Mouse (Mus musculus): ENCODE data around the gene Art3. TPM values are rescaled to one million over a fixed set of nuclear protein-coding genes. Genes with fewer than 3 reads are reported as not detected.
A peak's percentile ranks its signal among the peaks of the same experiment; 100 is the strongest.

The Art3 gene
- polyA plus RNA-seq, 1 experiment: 0.39 TPM

- Histone ChIP-seq H3K79me3 (ENCODE audit: low read depth) (no peaks in the 10 kb centered on the region), H3K79me2 (ENCODE audit: control insufficient read depth, insufficient read depth) (no peaks in the 10 kb centered on the region), H3ac (ENCODE audit: control insufficient read depth, insufficient read length, low read depth) (no peak within 1 kb of the TSS), H3K27me3 (ENCODE audit: control insufficient read depth, insufficient read depth, insufficient read length) (no peaks in the 10 kb centered on the region), H3K4me3 (ENCODE audit: insufficient read depth, poor library complexity, severe bottlenecking) (no peak within 1 kb of the TSS), H3K36me3 (ENCODE audit: control insufficient read depth, insufficient read depth) (no peaks in the 10 kb centered on the region)
- TF ChIP-seq CTCF (IDR thresholded peaks at IDR 0.05; ENCODE audit: control insufficient read depth, insufficient read depth, insufficient read length) (no peak), USF1 (IDR thresholded peaks at IDR 0.05; ENCODE audit: low read depth) (peak; percentile 51)
Observed at GRCm38 (mm10) chr5:92327929-92328328, 3.7 kb upstream of the Art3 start, which contains the start of gene Cxcl9. TSS of gene Cxcl9 (minus strand) at chr5:92328079.

- Histone ChIP-seq H3K79me2 (ENCODE audit: control insufficient read depth, insufficient read depth) (no peaks in the 10 kb centered on the region), H3K4me3 (ENCODE audit: insufficient read depth, poor library complexity, severe bottlenecking) (no peak overlapping the region), H3K27me3 (ENCODE audit: control insufficient read depth, insufficient read depth, insufficient read length) (no peaks in the 10 kb centered on the region), H3ac (ENCODE audit: control insufficient read depth, insufficient read length, low read depth) (no peak overlapping the region), H3K79me3 (ENCODE audit: low read depth) (no peaks in the 10 kb centered on the region), H3K36me3 (ENCODE audit: control insufficient read depth, insufficient read depth) (no peaks in the 10 kb centered on the region)
- TF ChIP-seq CTCF (IDR thresholded peaks at IDR 0.05; ENCODE audit: control insufficient read depth, insufficient read depth, insufficient read length): no peak
Observed at GRCm38 (mm10) chr5:92331122-92331521, 505 bp upstream of the Art3 start.

GRCm38 (mm10) chr5:92332359-92332840, 773 bp downstream of the Art3 start:
- H3K79me3 ChIP-seq (ENCODE audit: low read depth): no peaks in the 10 kb centered on the region
- H3ac ChIP-seq (ENCODE audit: control insufficient read depth, insufficient read length, low read depth): no peak overlapping the region
- H3K4me3 ChIP-seq (ENCODE audit: insufficient read depth, poor library complexity, severe bottlenecking): no peak overlapping the region
- H3K27me3 ChIP-seq (ENCODE audit: control insufficient read depth, insufficient read depth, insufficient read length): no peaks in the 10 kb centered on the region
- H3K79me2 ChIP-seq (ENCODE audit: control insufficient read depth, insufficient read depth): no peaks in the 10 kb centered on the region
- no peaks in the 10 kb centered on the region for H3K36me3 ChIP-seq (ENCODE audit: control insufficient read depth, insufficient read depth)
- no peak for TF ChIP-seq FOSL1 (IDR thresholded peaks at IDR 0.05; ENCODE audit: insufficient read depth, low read length, poor library complexity, severe bottlenecking)
- no peak for TF ChIP-seq CTCF (IDR thresholded peaks at IDR 0.05; ENCODE audit: control insufficient read depth, insufficient read depth, insufficient read length)
- TF ChIP-seq MAX (IDR thresholded peaks at IDR 0.05): peak; percentile 24
- TF ChIP-seq CEBPB (IDR thresholded peaks at IDR 0.05; ENCODE audit: low read depth): no peak

- no peaks in the 10 kb centered on the region for H3K79me3 ChIP-seq (ENCODE audit: low read depth)
- H3ac ChIP-seq (ENCODE audit: control insufficient read depth, insufficient read length, low read depth): no peak overlapping the region
- no peaks in the 10 kb centered on the region for H3K36me3 ChIP-seq (ENCODE audit: control insufficient read depth, insufficient read depth)
- peaks cover 12% of the 10 kb centered on the region for H3K27me3 ChIP-seq (ENCODE audit: control insufficient read depth, insufficient read depth, insufficient read length)
- no peak overlapping the region for H3K4me3 ChIP-seq (ENCODE audit: insufficient read depth, poor library complexity, severe bottlenecking)
- TF ChIP-seq USF1 (IDR thresholded peaks at IDR 0.05; ENCODE audit: low read depth) (no peak), MYOG (IDR thresholded peaks at IDR 0.05; ENCODE audit: control insufficient read depth, extremely low read depth, insufficient read length) (no peak), CEBPB (IDR thresholded peaks at IDR 0.05; ENCODE audit: low read depth) (no peak), MYOD1 (IDR thresholded peaks at IDR 0.05; ENCODE audit: control insufficient read depth, insufficient read length, low read depth) (no peak), MAX (IDR thresholded peaks at IDR 0.05) (no peak), FOSL1 (IDR thresholded peaks at IDR 0.05; ENCODE audit: insufficient read depth, low read length, poor library complexity, severe bottlenecking) (no peak), CTCF (IDR thresholded peaks at IDR 0.05; ENCODE audit: control insufficient read depth, insufficient read depth, insufficient read length) (no peak)
- H3K79me2 ChIP-seq (ENCODE audit: control insufficient read depth, insufficient read depth): no peaks in the 10 kb centered on the region
Observed at GRCm38 (mm10) chr5:92336743-92337142, 5.1 kb downstream of the Art3 start.

GRCm38 (mm10) chr5:92340606-92341005, 9.0 kb downstream of the Art3 start:
- Histone ChIP-seq H3K79me3 (ENCODE audit: low read depth) (no peaks in the 10 kb centered on the region), H3ac (ENCODE audit: control insufficient read depth, insufficient read length, low read depth) (no peak overlapping the region), H3K27me3 (ENCODE audit: control insufficient read depth, insufficient read depth, insufficient read length) (peaks cover 15% of the 10 kb centered on the region), H3K4me3 (ENCODE audit: insufficient read depth, poor library complexity, severe bottlenecking) (no peak overlapping the region), H3K79me2 (ENCODE audit: control insufficient read depth, insufficient read depth) (no peaks in the 10 kb centered on the region), H3K36me3 (ENCODE audit: control insufficient read depth, insufficient read depth) (no peaks in the 10 kb centered on the region)
- TF ChIP-seq FOSL1 (IDR thresholded peaks at IDR 0.05; ENCODE audit: insufficient read depth, low read length, poor library complexity, severe bottlenecking) (no peak), MYOD1 (IDR thresholded peaks at IDR 0.05; ENCODE audit: control insufficient read depth, insufficient read length, low read depth) (no peak), CTCF (IDR thresholded peaks at IDR 0.05; ENCODE audit: control insufficient read depth, insufficient read depth, insufficient read length) (no peak), MYOG (IDR thresholded peaks at IDR 0.05; ENCODE audit: control insufficient read depth, extremely low read depth, insufficient read length) (no peak), CEBPB (IDR thresholded peaks at IDR 0.05; ENCODE audit: low read depth) (no peak), MAX (IDR thresholded peaks at IDR 0.05) (no peak), USF1 (IDR thresholded peaks at IDR 0.05; ENCODE audit: low read depth) (no peak)

GRCm38 (mm10) chr5:92345006-92345405, 13.4 kb downstream of the Art3 start:
- TF ChIP-seq MAX (IDR thresholded peaks at IDR 0.05): no peak
- no peak for TF ChIP-seq FOSL1 (IDR thresholded peaks at IDR 0.05; ENCODE audit: insufficient read depth, low read length, poor library complexity, severe bottlenecking)
- no peak for TF ChIP-seq USF1 (IDR thresholded peaks at IDR 0.05; ENCODE audit: low read depth)
- TF ChIP-seq MYOG (IDR thresholded peaks at IDR 0.05; ENCODE audit: control insufficient read depth, extremely low read depth, insufficient read length): no peak
- TF ChIP-seq MYOD1 (IDR thresholded peaks at IDR 0.05; ENCODE audit: control insufficient read depth, insufficient read length, low read depth): no peak
- no peak for TF ChIP-seq CTCF (IDR thresholded peaks at IDR 0.05; ENCODE audit: control insufficient read depth, insufficient read depth, insufficient read length)
- no peak for TF ChIP-seq CEBPB (IDR thresholded peaks at IDR 0.05; ENCODE audit: low read depth)
- Histone ChIP-seq H3K79me3 (ENCODE audit: low read depth) (no peaks in the 10 kb centered on the region), H3ac (ENCODE audit: control insufficient read depth, insufficient read length, low read depth) (no peak overlapping the region), H3K4me3 (ENCODE audit: insufficient read depth, poor library complexity, severe bottlenecking) (no peak overlapping the region), H3K27me3 (ENCODE audit: control insufficient read depth, insufficient read depth, insufficient read length) (peaks cover 17% of the 10 kb centered on the region), H3K79me2 (ENCODE audit: control insufficient read depth, insufficient read depth) (no peaks in the 10 kb centered on the region), H3K36me3 (ENCODE audit: control insufficient read depth, insufficient read depth) (no peaks in the 10 kb centered on the region)

Data from C2C12 (cell line).